Mouse (Mus musculus) frontal cortex, postnatal 36 days (tissue): Measurements from ENCODE around the gene Gm10375.
"Not testable (repeated sequence)": the region's sequence is repeated elsewhere in the genome, so short reads cannot be mapped to it uniquely, and the experiment has no call there.

ENCODE experiments used
- DNase-seq, 2 experiments: peaks; one replicate each; pipeline ENCODE4 v3.0.0; 2022; ENCODE audit warnings: low spot score in 2 of 2

The Gm10375 gene

GRCm38 (mm10) chr14:43607913-43608312 lies at the start of gene Gm10375:
TSS of gene Gm10375 (minus strand) at chr14:43608013.
- DNase-seq = not testable (repeated sequence)

GRCm38 (mm10) chr14:43579046-43579445 lies 28.8 kb downstream of the Gm10375 start, which contains the start of gene Gm17654:
TSS of gene Gm17654 (minus strand) at chr14:43579146.
- not testable (repeated sequence) for DNase-seq

GRCm38 (mm10) chr14:43577969-43578368 lies 29.8 kb downstream of the Gm10375 start:
- DNase-seq = not testable (repeated sequence)
